In the genomic region with DNA sequence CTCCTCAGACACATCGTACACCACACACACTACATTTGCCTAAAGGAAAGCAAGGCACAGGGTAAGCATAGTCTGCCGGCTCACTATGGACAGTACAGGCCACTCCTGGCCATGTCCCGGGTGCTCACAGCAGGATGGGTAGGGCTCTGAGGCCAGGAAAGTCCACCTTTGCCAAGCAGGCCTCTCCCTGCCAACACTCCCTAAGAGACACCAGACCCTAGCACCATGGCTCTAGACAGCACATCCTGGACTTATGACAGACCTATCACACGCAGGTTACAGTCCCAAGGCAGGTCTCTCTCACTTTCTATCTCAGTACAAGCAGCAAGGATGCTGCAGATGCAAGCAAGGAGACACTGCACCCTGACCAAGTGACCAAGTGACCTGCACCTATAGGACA, we compare ENCODE assay signal across 9 mouse cellular contexts. TPM values are rescaled to one million over a fixed set of nuclear protein-coding genes. Genes with fewer than 3 reads are reported as not detected.
DNase-seq lines count a peak whose midpoint lies in the region; ATAC-seq and TF ChIP-seq lines count a peak whose summit lies in the region.
"Had no signal": no experiment of that assay in that cellular context is flagged by ENCODE, and none has a peak within 500 bp of the region (broad histone marks: within the 10 kb centered on the region; RNA-seq: fewer than 3 reads in every experiment).

No protein-coding gene starts in this region.

- H3K4me3 ChIP-seq in heart, postnatal 0 days (ENCODE audit: low read depth, low read length): peak overlapping the region; percentile 80
- H3K4me3 ChIP-seq in embryonic facial prominence, embryonic 10.5 days: peak overlapping the region; percentile 90
- peak overlapping the region; percentile 95 for H3K4me3 ChIP-seq in hindbrain, embryonic 15.5 days
- H3K4me3 ChIP-seq in midbrain, embryonic 14.5 days (replicated peaks; ENCODE audit: low read depth, low read length): peak overlapping the region; percentile 78

- peak overlapping the region; percentile 84 for H3K9ac ChIP-seq in heart, postnatal 0 days (replicated peaks; ENCODE audit: low read depth, low read length)
- 0 out of 2 replicates have a peak overlapping the region, but pooled peaks have one; percentile 71 for H3K9ac ChIP-seq in hindbrain, embryonic 15.5 days
- H3K9ac ChIP-seq in midbrain, embryonic 14.5 days (replicated peaks; ENCODE audit: low read length): peak overlapping the region; percentile 71; the same call in 1 of the 2 replicates

- peaks cover 49% of the 10 kb centered on the region for H3K36me3 ChIP-seq in heart, postnatal 0 days (replicated peaks; ENCODE audit: control insufficient read depth, insufficient read depth, low read length)
- peaks cover 84% of the 10 kb centered on the region for H3K36me3 ChIP-seq in embryonic facial prominence, embryonic 10.5 days (replicated peaks)
- H3K36me3 ChIP-seq in hindbrain, embryonic 15.5 days: peaks cover 46% of the 10 kb centered on the region
- peaks cover 57% of the 10 kb centered on the region for H3K36me3 ChIP-seq in midbrain, embryonic 14.5 days (ENCODE audit: control insufficient read depth, insufficient read depth, low read length)

- H3K4me1 ChIP-seq in heart, postnatal 0 days (ENCODE audit: control insufficient read depth, insufficient read depth): peaks cover 12% of the 10 kb centered on the region; the same call in 1 of the 2 replicates
- H3K4me1 ChIP-seq in embryonic facial prominence, embryonic 10.5 days: peaks cover 24% of the 10 kb centered on the region
- H3K4me1 ChIP-seq in hindbrain, embryonic 15.5 days (replicated peaks): peaks cover 21% of the 10 kb centered on the region
- H3K4me1 ChIP-seq in midbrain, embryonic 14.5 days (ENCODE audit: control insufficient read depth, insufficient read depth, low read length): peaks cover 13% of the 10 kb centered on the region

- 85% methylated on average over 4 of the region's 4 CpGs for WGBS in heart, postnatal 0 days
- WGBS in embryonic facial prominence, embryonic 10.5 days: 91% methylated on average over 4 of the region's 4 CpGs
- WGBS in hindbrain, embryonic 15.5 days: 93% methylated on average over 4 of the region's 4 CpGs
- WGBS in midbrain, embryonic 14.5 days: 93% methylated on average over 4 of the region's 4 CpGs

- TF ChIP-seq EP300 in heart, postnatal 0 days (IDR thresholded peaks at IDR 0.05; ENCODE audit: low read depth): no peak

- no peaks in the 10 kb centered on the region for H3K9me3 ChIP-seq in heart, postnatal 0 days (replicated peaks; ENCODE audit: control insufficient read depth, low read length)
- no peaks in the 10 kb centered on the region for H3K9me3 ChIP-seq in embryonic facial prominence, embryonic 10.5 days
- H3K9me3 ChIP-seq in hindbrain, embryonic 15.5 days: no peaks in the 10 kb centered on the region
- no peaks in the 10 kb centered on the region for H3K9me3 ChIP-seq in midbrain, embryonic 14.5 days (ENCODE audit: control insufficient read depth, low read length)

- peak overlapping the region; percentile 93 for H3K4me2 ChIP-seq in heart, postnatal 0 days (ENCODE audit: low read depth, low read length)
- peak overlapping the region; percentile 93 for H3K4me2 ChIP-seq in hindbrain, embryonic 15.5 days
- H3K4me2 ChIP-seq in midbrain, embryonic 14.5 days (ENCODE audit: low read length): peak overlapping the region; percentile 70

- no peaks in the 10 kb centered on the region for H3K27me3 ChIP-seq in heart, postnatal 0 days (ENCODE audit: control insufficient read depth, insufficient read depth, low read length)
- H3K27me3 ChIP-seq in embryonic facial prominence, embryonic 10.5 days (replicated peaks; ENCODE audit: low read depth, poor library complexity, severe bottlenecking): no peaks in the 10 kb centered on the region
- H3K27me3 ChIP-seq in hindbrain, embryonic 15.5 days: no peaks in the 10 kb centered on the region
- no peaks in the 10 kb centered on the region for H3K27me3 ChIP-seq in midbrain, embryonic 14.5 days (ENCODE audit: control insufficient read depth, insufficient read depth, low read length)

- TF ChIP-seq CTCF in heart, postnatal 0 days (IDR thresholded peaks at IDR 0.05; ENCODE audit: low read depth): no peak

- intact Hi-C loops in gastrocnemius, postnatal 36 days (cut with DNase I): no loop called here

- DNase-seq in heart, postnatal 0 days (ENCODE audit: low spot score): no peak
- DNase-seq in heart, adult 18-20 months: no peak
- DNase-seq in embryonic facial prominence, embryonic 10.5 days (ENCODE audit: low spot score): no peak
- DNase-seq in midbrain, embryonic 14.5 days: no peak
- DNase-seq in spleen, postnatal 36 days (ENCODE audit: low spot score in 2 of 2): no peak
- DNase-seq in gastrocnemius, postnatal 36 days: no peak
- DNase-seq in thymus, adult 18-20 months: no peak
- DNase-seq: left cerebral cortex, postnatal 4 days had no signal

- no peak for ATAC-seq in heart, postnatal 0 days (ENCODE audit: insufficient read depth, low read depth)
- ATAC-seq in hindbrain, embryonic 15.5 days (ENCODE audit: low FRiP score, low read depth): no peak
- ATAC-seq in midbrain, embryonic 14.5 days (ENCODE audit: low FRiP score, low TSS enrichment): no peak

- H3K27ac ChIP-seq in heart, postnatal 0 days (ENCODE audit: low read depth): peak overlapping the region; percentile 93; the same call in 1 of the 2 replicates
- H3K27ac ChIP-seq in embryonic facial prominence, embryonic 10.5 days (replicated peaks): no peak overlapping the region
- no peak overlapping the region for H3K27ac ChIP-seq in hindbrain, embryonic 15.5 days (replicated peaks)
- H3K27ac ChIP-seq in midbrain, embryonic 14.5 days (replicated peaks; ENCODE audit: low read depth, low read length): no peak overlapping the region

RNA-seq across cellular contexts. Expression of a gene that starts 1.5 kb away (rescaled TPM):
- 88.2 and 116 TPM in 2 replicates for total RNA-seq in heart, postnatal 0 days (2014; rRNA removed; ENCODE audit: low replicate concordance)
- 27.1 and 27.5 TPM in 2 replicates for polyA plus RNA-seq in heart, postnatal 0 days (2015; fragmentation: Nextera tagmentation; extraction: Ambion mirVana)
- 100 to 1,000 TPM; 138 to 140 TPM for total RNA-seq in heart, adult 18-20 months (2021)
- 26.3 and 27.2 TPM in 2 replicates for polyA plus RNA-seq in embryonic facial prominence, embryonic 10.5 days (2016; fragmentation: Nextera tagmentation; extraction: Ambion mirVana)
- polyA plus RNA-seq in hindbrain, embryonic 15.5 days (2015; fragmentation: Nextera tagmentation; extraction: Ambion mirVana): 15.1 and 16.6 TPM in 2 replicates
- 9.6 and 16.8 TPM in 2 replicates for polyA plus RNA-seq in midbrain, embryonic 14.5 days (2014; fragmentation: Nextera tagmentation; extraction: Ambion mirVana)
- 10 to 100 TPM; 63.4 to 68.4 TPM for total RNA-seq in gastrocnemius, postnatal 36 days (2021)

RNA-seq across cellular contexts. Expression of a gene that starts 1.6 kb away (rescaled TPM):
- 3.8 TPM in 1 of 2 replicates, not detected in the other for total RNA-seq in heart, postnatal 0 days (2014; rRNA removed; ENCODE audit: low replicate concordance)
- 1.5 and 1.8 TPM in 2 replicates for polyA plus RNA-seq in heart, postnatal 0 days (2015; fragmentation: Nextera tagmentation; extraction: Ambion mirVana)
- 1 to 10 TPM; 1.2 to 3.3 TPM for total RNA-seq in heart, adult 18-20 months (2021)
- polyA plus RNA-seq in embryonic facial prominence, embryonic 10.5 days (2016; fragmentation: Nextera tagmentation; extraction: Ambion mirVana): 0.92 and 1.4 TPM in 2 replicates
- 13.8 and 14.0 TPM in 2 replicates for polyA plus RNA-seq in hindbrain, embryonic 15.5 days (2015; fragmentation: Nextera tagmentation; extraction: Ambion mirVana)
- polyA plus RNA-seq in midbrain, embryonic 14.5 days (2014; fragmentation: Nextera tagmentation; extraction: Ambion mirVana): 8.0 and 12.9 TPM in 2 replicates
- total RNA-seq in gastrocnemius, postnatal 36 days (2021): 10 to 100 TPM; 18.6 to 19.2 TPM

RNA-seq across cellular contexts. Expression of a gene that starts 6.0 kb away (rescaled TPM):
- 1.7 and 2.3 TPM in 2 replicates for total RNA-seq in heart, postnatal 0 days (2014; rRNA removed; ENCODE audit: low replicate concordance)
- polyA plus RNA-seq in heart, postnatal 0 days (2015; fragmentation: Nextera tagmentation; extraction: Ambion mirVana): 1.7 and 2.2 TPM in 2 replicates
- total RNA-seq in heart, adult 18-20 months (2021): 1 to 10 TPM; 1.8 to 2.3 TPM
- 1.2 and 1.4 TPM in 2 replicates for polyA plus RNA-seq in embryonic facial prominence, embryonic 10.5 days (2016; fragmentation: Nextera tagmentation; extraction: Ambion mirVana)
- 51.9 and 56.8 TPM in 2 replicates for polyA plus RNA-seq in hindbrain, embryonic 15.5 days (2015; fragmentation: Nextera tagmentation; extraction: Ambion mirVana)
- 45.5 and 57.4 TPM in 2 replicates for polyA plus RNA-seq in midbrain, embryonic 14.5 days (2014; fragmentation: Nextera tagmentation; extraction: Ambion mirVana)
- 10 to 100 TPM; 23.2 to 27.7 TPM for total RNA-seq in gastrocnemius, postnatal 36 days (2021)

RNA-seq across cellular contexts. Expression of a gene that starts 9.9 kb away (rescaled TPM):
- total RNA-seq in heart, postnatal 0 days (2014; rRNA removed; ENCODE audit: low replicate concordance): 115 and 154 TPM in 2 replicates
- 212 and 219 TPM in 2 replicates for polyA plus RNA-seq in heart, postnatal 0 days (2015; fragmentation: Nextera tagmentation; extraction: Ambion mirVana)
- total RNA-seq in heart, adult 18-20 months (2021): 100 to 1,000 TPM; 113 to 128 TPM
- 396 and 400 TPM in 2 replicates for polyA plus RNA-seq in embryonic facial prominence, embryonic 10.5 days (2016; fragmentation: Nextera tagmentation; extraction: Ambion mirVana)
- polyA plus RNA-seq in hindbrain, embryonic 15.5 days (2015; fragmentation: Nextera tagmentation; extraction: Ambion mirVana): 358 and 382 TPM in 2 replicates
- polyA plus RNA-seq in midbrain, embryonic 14.5 days (2014; fragmentation: Nextera tagmentation; extraction: Ambion mirVana): 310 and 386 TPM in 2 replicates
- total RNA-seq in gastrocnemius, postnatal 36 days (2021): 10 to 100 TPM; 85.4 to 86.0 TPM

RNA-seq across cellular contexts. Expression of a gene that starts 14.5 kb away (rescaled TPM):
- total RNA-seq in heart, postnatal 0 days (2014; rRNA removed; ENCODE audit: low replicate concordance): 32.2 and 34.6 TPM in 2 replicates
- polyA plus RNA-seq in heart, postnatal 0 days (2015; fragmentation: Nextera tagmentation; extraction: Ambion mirVana): 26.1 and 26.2 TPM in 2 replicates
- 10 to 100 TPM; 28.0 to 34.0 TPM for total RNA-seq in heart, adult 18-20 months (2021)
- polyA plus RNA-seq in embryonic facial prominence, embryonic 10.5 days (2016; fragmentation: Nextera tagmentation; extraction: Ambion mirVana): 50.5 and 55.1 TPM in 2 replicates
- 51.1 and 55.0 TPM in 2 replicates for polyA plus RNA-seq in hindbrain, embryonic 15.5 days (2015; fragmentation: Nextera tagmentation; extraction: Ambion mirVana)
- 48.9 and 50.2 TPM in 2 replicates for polyA plus RNA-seq in midbrain, embryonic 14.5 days (2014; fragmentation: Nextera tagmentation; extraction: Ambion mirVana)
- 10 to 100 TPM; 13.4 to 13.6 TPM for total RNA-seq in gastrocnemius, postnatal 36 days (2021)

Comparison
In these comparisons a context has a peak if more than half of its experiments do, and no peak if none do; other contexts are left out.
1. RNA of a gene that starts 6.0 kb away (polyA plus RNA-seq): 51.9 to 56.8 TPM in hindbrain, embryonic 15.5 days and 45.5 to 57.4 TPM in midbrain, embryonic 14.5 days; 1.7 to 2.2 TPM in heart, postnatal 0 days and 1.2 to 1.4 TPM in embryonic facial prominence, embryonic 10.5 days; every median in the first group is over 10 times any median in the second.
2. Peak in every context shown above with its lines, with median percentiles within 50 percentile points of each other: H3K4me2 ChIP-seq, H3K4me3 ChIP-seq and H3K9ac ChIP-seq.